Mouse (Mus musculus) kidney, adult 8-10 months (tissue): ENCODE measurements at regions not wholly inside any gene's neighbourhood (a gene's known extent, or its start where the extent isn't known, plus 50 kb on each side); places are given as distances from the start of the nearest gene placed in this dataset.
"Not testable (repeated sequence)": the region's sequence is repeated elsewhere in the genome, so short reads cannot be mapped to it uniquely, and the experiment has no call there.

ENCODE experiments used
- DNase-seq, 2 experiments: peaks; one replicate each; pipeline ENCODE4 v3.0.0; 2022

GRCm38 (mm10) chr8:8973334-8973733 is 283.0 kb upstream of the Arglu1 start:
- no peak for DNase-seq

- no peak for DNase-seq
Observed at GRCm38 (mm10) chr8:8970776-8971175, 280.5 kb upstream of the Arglu1 start.

- DNase-seq: no peak
Observed at GRCm38 (mm10) chr8:8970346-8970745, 280.0 kb upstream of the Arglu1 start.

- DNase-seq: peak; percentile 56 to 68
Observed at GRCm38 (mm10) chr8:8969112-8969950, 279.0 kb upstream of the Arglu1 start.

- no peak for DNase-seq
Observed at GRCm38 (mm10) chr8:8966658-8967048, 276.3 kb upstream of the Arglu1 start.

- no peak for DNase-seq
Observed at GRCm38 (mm10) chr8:8965983-8966657, 275.8 kb upstream of the Arglu1 start.

- no peak for DNase-seq
Observed at GRCm38 (mm10) chr8:8960221-8960620, 269.9 kb upstream of the Arglu1 start.

- no peak for DNase-seq
Observed at GRCm38 (mm10) chr8:8959787-8960093, 269.4 kb upstream of the Arglu1 start.

GRCm38 (mm10) chr8:8959021-8959786 is 268.9 kb upstream of the Arglu1 start:
- no peak for DNase-seq

GRCm38 (mm10) chr8:8958140-8958539 is 267.8 kb upstream of the Arglu1 start:
- DNase-seq: not testable (repeated sequence)

- DNase-seq: no peak
Observed at GRCm38 (mm10) chr8:8952212-8952611, 261.9 kb upstream of the Arglu1 start.

- no peak for DNase-seq
Observed at GRCm38 (mm10) chr8:8951186-8951585, 260.9 kb upstream of the Arglu1 start.

- no peak for DNase-seq
Observed at GRCm38 (mm10) chr8:8947516-8948161, 257.3 kb upstream of the Arglu1 start.

- no peak for DNase-seq
Observed at GRCm38 (mm10) chr8:8942991-8943390, 252.7 kb upstream of the Arglu1 start.

- DNase-seq: no peak
Observed at GRCm38 (mm10) chr8:8940899-8941298, 250.6 kb upstream of the Arglu1 start.

- no peak for DNase-seq
Observed at GRCm38 (mm10) chr8:8938536-8938935, 248.2 kb upstream of the Arglu1 start.

- DNase-seq: no peak
Observed at GRCm38 (mm10) chr8:8932466-8932865, 242.1 kb upstream of the Arglu1 start.

- no peak for DNase-seq
Observed at GRCm38 (mm10) chr8:8931746-8932145, 241.4 kb upstream of the Arglu1 start.

GRCm38 (mm10) chr8:8928074-8928862 is 237.9 kb upstream of the Arglu1 start:
- no peak for DNase-seq

- no peak for DNase-seq
Observed at GRCm38 (mm10) chr8:8921446-8921845, 231.1 kb upstream of the Arglu1 start.

- no peak for DNase-seq
Observed at GRCm38 (mm10) chr8:8919582-8920503, 229.5 kb upstream of the Arglu1 start.
